Mouse (Mus musculus) heart, adult 2 months (tissue): ENCODE data around the gene Qsox1.

Experiments
- CTCF ChIP-seq: fragments of 200-600 bp; IDR thresholded peaks from 2 replicates; pipeline ENCODE4 v1.8.1; 2022; ENCODE audit warnings: antibody characterized with exemption, mild to moderate bottlenecking, moderate library complexity
- EP300 ChIP-seq: fragments of 200-500 bp; IDR thresholded peaks from 2 replicates; pipeline ENCODE4 v1.6.1; 2011; ENCODE audit warnings: low read depth, low read length, control low read depth; ENCODE audit not compliant: insufficient read depth
- POLR2A ChIP-seq: fragments of 200-500 bp; IDR thresholded peaks from 2 replicates; pipeline ENCODE4 v1.6.1; 2011; ENCODE audit warnings: mild to moderate bottlenecking, low read depth, low read length, control low read depth; ENCODE audit not compliant: insufficient read depth

- TF ChIP-seq POLR2A (no peak), EP300 (no peak), CTCF (no peak)
Observed at GRCm38 (mm10) chr1:155825940-155826716, 13.4 kb upstream of the Qsox1 start.
